Mouse (Mus musculus) hindbrain, embryonic 13.5 days (tissue): ENCODE data around the gene Gm21866. TPM values are rescaled to one million over a fixed set of nuclear protein-coding genes. Genes with fewer than 3 reads are reported as not detected.
"Not testable (repeated sequence)": the region's sequence is repeated elsewhere in the genome, so short reads cannot be mapped to it uniquely, and the experiment has no call there.

Experiments
- ATAC-seq: fragments of 200-750 bp; cut with Nextera tagmentation; 2 replicates; pipeline ENCODE4 v1.8.0; 2017; ENCODE audit warnings: moderate TSS enrichment; ENCODE audit not compliant: low FRiP score
- H3K27ac ChIP-seq: fragments of 300-500 bp; sonication (generic); 2 replicates; pipeline ENCODE4 v1.5.1; 2015; ENCODE audit warnings: inconsistent platforms, mild to moderate bottlenecking, moderate library complexity
- H3K27me3 ChIP-seq: fragments of 300-500 bp; sonication (generic); 2 replicates; pipeline ENCODE4 v1.6.1; 2015; ENCODE audit warnings: mild to moderate bottlenecking, inconsistent platforms
- H3K36me3 ChIP-seq: fragments of 300-500 bp; sonication (generic); 2 replicates; pipeline ENCODE4 v1.6.1; 2015; ENCODE audit warnings: mild to moderate bottlenecking, inconsistent platforms
- H3K4me1 ChIP-seq: fragments of 300-500 bp; sonication (generic); replicated peaks from 2 replicates; pipeline ENCODE4 v1.6.1; 2015; ENCODE audit warnings: inconsistent platforms
- H3K4me2 ChIP-seq: fragments of 300-500 bp; sonication (generic); 2 replicates; pipeline ENCODE4 v1.6.1; 2015; ENCODE audit warnings: inconsistent platforms, mild to moderate bottlenecking, moderate library complexity
- H3K4me3 ChIP-seq: fragments of 300-500 bp; sonication (generic); 2 replicates; pipeline ENCODE4 v1.5.1; 2015; ENCODE audit warnings: mild to moderate bottlenecking, inconsistent platforms
- H3K9ac ChIP-seq: fragments of 300-500 bp; sonication (generic); 2 replicates; pipeline ENCODE4 v1.6.1; 2015; ENCODE audit warnings: mild to moderate bottlenecking, inconsistent platforms
- H3K9me3 ChIP-seq: fragments of 300-500 bp; sonication (generic); 2 replicates; pipeline ENCODE4 v1.6.1; 2016; ENCODE audit warnings: inconsistent platforms
- WGBS: fragments of 180-500 bp; shearing (Covaris S2); methylation state at CpG from one replicate; pipeline ENCODE4 v1.1.7; 2015; 5-methylcytosine and 5-hydroxymethylcytosine counted together
- polyA plus RNA-seq: library from polyadenylated mRNA; unstranded; fragments of >200 nt; fragmentation: Nextera tagmentation; extraction: Ambion mirVana; gene quantifications from 2 replicates; pipeline ENCODE4 v1.2.1, GENCODE M21; 2015

Gene Gm21866
- not detected in 2 replicates for polyA plus RNA-seq

DNA sequence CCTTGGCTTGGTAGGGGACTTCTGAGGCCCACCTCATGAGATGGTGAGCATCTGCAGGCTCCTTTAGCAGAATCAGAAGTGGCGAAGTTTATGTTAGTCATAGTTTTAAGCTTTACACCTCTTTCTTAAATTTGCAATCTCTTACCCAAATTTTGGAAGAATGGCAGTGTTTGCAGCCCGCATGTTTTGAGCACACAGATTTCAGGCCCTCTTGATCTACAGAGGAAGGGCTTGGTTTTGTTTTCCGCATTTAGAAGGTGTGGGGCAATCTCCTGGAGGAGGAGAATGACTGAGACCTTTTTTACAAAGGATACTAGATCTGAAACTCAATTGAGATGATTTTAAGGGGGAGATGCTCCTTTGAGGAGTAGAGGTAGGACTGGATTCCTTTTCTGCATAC, at the start of gene Gm21866:
Gene Gm21866, minus strand, starts transcription at position 101 of the 400 bp plus-strand sequence.
- H3K27me3 ChIP-seq, H3K27ac ChIP-seq, H3K4me3 ChIP-seq, ATAC-seq, H3K9me3 ChIP-seq, H3K9ac ChIP-seq, H3K4me2 ChIP-seq, H3K4me1 ChIP-seq, H3K36me3 ChIP-seq: not testable (repeated sequence)
- 75% methylated on average over 2 of the region's 3 CpGs for WGBS

DNA sequence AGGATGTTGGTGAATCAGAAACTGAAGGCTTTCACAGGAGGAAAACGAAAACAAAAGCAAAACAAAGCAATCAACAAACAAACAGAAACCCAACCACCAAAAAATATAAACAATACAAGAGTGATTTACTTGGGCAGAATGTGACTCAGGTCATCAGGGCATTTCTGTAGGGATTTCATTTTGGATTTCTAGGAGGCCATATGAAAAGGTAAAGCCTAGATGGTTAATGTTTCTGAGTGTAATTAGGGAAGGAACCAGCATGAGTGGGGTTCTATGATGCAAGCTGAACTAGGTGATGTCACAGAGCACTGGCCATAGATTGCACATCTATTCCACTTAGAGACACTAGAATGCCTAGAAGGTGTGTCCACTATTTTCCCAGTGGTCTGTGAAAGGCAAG, 28.3 kb upstream of the Gm21866 start, which contains the start of gene Gm20773:
Gene Gm20773, plus strand, starts transcription at position 301 of the 400 bp plus-strand sequence.
- not testable (repeated sequence) for H3K4me3 ChIP-seq, H3K9me3 ChIP-seq, ATAC-seq, H3K4me2 ChIP-seq, H3K27me3 ChIP-seq, H3K36me3 ChIP-seq, H3K27ac ChIP-seq, H3K4me1 ChIP-seq, H3K9ac ChIP-seq
- WGBS: no CpG with 5 or more reads among the region's 1 CpGs

Other genes starting within 250 kb of the Gm21866 start
- not detected in 2 replicates for gene Gm21828, start 241.7 kb downstream of the Gm21866 start, polyA plus RNA-seq
- not detected in 2 replicates for gene Gm21440, start 213.2 kb downstream of the Gm21866 start, polyA plus RNA-seq
- gene Gm21454, start 213.1 kb downstream of the Gm21866 start, polyA plus RNA-seq: not detected in 2 replicates
- not detected in 2 replicates for gene Gm21725, start 116.5 kb downstream of the Gm21866 start, polyA plus RNA-seq
- gene Gm20773, start 28.4 kb upstream of the Gm21866 start, polyA plus RNA-seq: not detected in 2 replicates